Mouse (Mus musculus) CH12.LX (cell line): Measurements from ENCODE around the gene Pml. TPM values are rescaled to one million over a fixed set of nuclear protein-coding genes. Genes with fewer than 3 reads are reported as not detected.

Source experiments
- DNase-seq: peaks from one replicate; pipeline ENCODE4 v3.0.0-alpha.2; 2013; ENCODE audit errors: extremely low read depth
- H3K27ac ChIP-seq: 2 replicates; pipeline ENCODE4 v1.5.1; 2012; ENCODE audit warnings: low read depth, mild to moderate bottlenecking, control low read depth, moderate library complexity; ENCODE audit not compliant: insufficient read depth
- H3K27me3 ChIP-seq: replicated peaks from 2 replicates; pipeline ENCODE3; 2012; ENCODE audit warnings: inconsistent platforms
- H3K36me3 ChIP-seq, 2 experiments: replicated peaks in 1 of 2; 2 replicates each; pipeline versions ENCODE3 to v1.6.1; 2012; ENCODE audit warnings: inconsistent platforms in 1 of 2, low read length in 1 of 2, mild to moderate bottlenecking in 1 of 2, mixed read lengths in 1 of 2, moderate library complexity in 1 of 2; ENCODE audit not compliant: control insufficient read depth in 1 of 2, insufficient read depth in 1 of 2
- H3K4me1 ChIP-seq, 2 experiments: 2 replicates each; pipeline ENCODE4 v1.6.1; 2012; ENCODE audit warnings: inconsistent platforms in 1 of 2, moderate library complexity in 1 of 2; ENCODE audit not compliant: insufficient read depth in 2 of 2, control insufficient read depth in 1 of 2
- H3K4me2 ChIP-seq: 2 replicates; pipeline ENCODE4 v1.6.1; 2012; ENCODE audit warnings: low read depth, mild to moderate bottlenecking, control low read depth; ENCODE audit not compliant: poor library complexity, insufficient read depth, severe bottlenecking
- H3K4me3 ChIP-seq, 3 experiments: fragments of 150-350 bp in 1 of 3; sonication (generic) in 1 of 3; replicated peaks in 1 of 3; 2 replicates each; pipeline versions ENCODE3 to v1.5.1; 2011 to 2012; ENCODE audit warnings: low read depth in 2 of 3, low read length in 2 of 3, mild to moderate bottlenecking in 2 of 3, moderate library complexity in 2 of 3, control low read depth in 1 of 3, improper control_type of control experiment in 1 of 3, inconsistent platforms in 1 of 3, mixed read lengths in 1 of 3; ENCODE audit not compliant: poor library complexity in 1 of 3
- H3K79me2 ChIP-seq: replicated peaks from 2 replicates; pipeline ENCODE4 v1.6.1; 2012; ENCODE audit warnings: mild to moderate bottlenecking, moderate library complexity; ENCODE audit not compliant: control insufficient read depth, poor library complexity, insufficient read depth, severe bottlenecking; ENCODE audit errors: extremely low read depth
- H3K9ac ChIP-seq: 2 replicates; pipeline ENCODE4 v1.6.1; 2012; ENCODE audit warnings: low read depth, mild to moderate bottlenecking, control low read depth, moderate library complexity; ENCODE audit not compliant: insufficient read depth
- H3K9me3 ChIP-seq: replicated peaks from 2 replicates; pipeline ENCODE3; 2012; ENCODE audit warnings: low read length, inconsistent platforms, mixed read lengths
- BHLHE40 ChIP-seq: IDR thresholded peaks from 2 replicates; pipeline ENCODE4 v1.6.1; 2011; ENCODE audit warnings: mild to moderate bottlenecking, low read depth, low read length, improper control_type of control experiment
- CHD1 ChIP-seq: IDR thresholded peaks from 2 replicates; pipeline ENCODE4 v1.6.1; 2012; ENCODE audit warnings: low read depth, low read length, improper control_type of control experiment, inconsistent platforms
- CHD2 ChIP-seq: IDR thresholded peaks from 2 replicates; pipeline ENCODE4 v1.6.1; 2011; ENCODE audit warnings: low read length, improper control_type of control experiment
- CTCF ChIP-seq, 2 experiments: IDR thresholded peaks in 1 of 2; conservative IDR thresholded peaks in 1 of 2; 2 replicates each; pipeline ENCODE4 v1.5.1; 2011 to 2012; ENCODE audit warnings: low read depth in 2 of 2, low read length in 2 of 2, improper control_type of control experiment in 1 of 2, inconsistent platforms in 1 of 2, mild to moderate bottlenecking in 1 of 2, moderate library complexity in 1 of 2
- ETS1 ChIP-seq: conservative IDR thresholded peaks from 2 replicates; pipeline ENCODE4 v1.6.1; 2012; ENCODE audit warnings: low read depth, mild to moderate bottlenecking, inconsistent platforms, low read length, improper control_type of control experiment, moderate library complexity
- GABPA ChIP-seq: IDR thresholded peaks from 2 replicates; pipeline ENCODE4 v1.6.1; 2012; ENCODE audit warnings: low read depth, low read length, improper control_type of control experiment, inconsistent platforms; ENCODE audit not compliant: insufficient replicate concordance
- MAFK ChIP-seq: IDR thresholded peaks from 2 replicates; pipeline ENCODE4 v1.6.1; 2011; ENCODE audit warnings: low read length, improper control_type of control experiment; ENCODE audit not compliant: insufficient replicate concordance
- MAZ ChIP-seq: IDR thresholded peaks from 2 replicates; pipeline ENCODE4 v1.6.1; 2012; ENCODE audit warnings: low read depth, mild to moderate bottlenecking, inconsistent platforms, low read length, improper control_type of control experiment, moderate library complexity
- MEF2A ChIP-seq: IDR thresholded peaks from 2 replicates; pipeline ENCODE4 v1.6.1; 2014; ENCODE audit warnings: low read depth, mild to moderate bottlenecking, inconsistent platforms, low read length, improper control_type of control experiment, borderline replicate concordance
- MYC ChIP-seq: IDR thresholded peaks from 2 replicates; pipeline ENCODE4 v1.6.1; 2011; ENCODE audit warnings: low read depth, mild to moderate bottlenecking, improper control_type of control experiment, low read length
- NELFE ChIP-seq: IDR thresholded peaks from 2 replicates; pipeline ENCODE4 v1.6.1; 2011; ENCODE audit warnings: low read depth, low read length, improper control_type of control experiment
- NRF1 ChIP-seq: IDR thresholded peaks from 2 replicates; pipeline ENCODE4 v1.6.1; 2014; ENCODE audit warnings: low read depth, mild to moderate bottlenecking, inconsistent platforms, low read length, improper control_type of control experiment, moderate library complexity
- POLR2AphosphoS2 ChIP-seq: IDR thresholded peaks from 2 replicates; pipeline ENCODE4 v1.6.1; 2011; ENCODE audit warnings: low read depth, low read length, improper control_type of control experiment
- SIN3A ChIP-seq: IDR thresholded peaks from 2 replicates; pipeline ENCODE4 v1.6.1; 2012; ENCODE audit warnings: low read length, improper control_type of control experiment, inconsistent platforms
- USF1 ChIP-seq: IDR thresholded peaks from 2 replicates; pipeline ENCODE4 v1.6.1; 2014; ENCODE audit warnings: low read depth, mild to moderate bottlenecking, inconsistent platforms, low read length, improper control_type of control experiment
- USF2 ChIP-seq: conservative IDR thresholded peaks from 2 replicates; pipeline ENCODE4 v1.6.1; 2011; ENCODE audit warnings: low read depth, low read length, improper control_type of control experiment
- dilution Hi-C: fragments of 300-500 bp; cut with MboI; formaldehyde crosslinking; loops from 2 replicates; pipeline ENCODE4 v1.14.3; 2020; ENCODE audit warnings: low sequenced_read_pairs; ENCODE audit not compliant: extremely low pct_unique_long_range_greater_than_20kb, extremely low pct_ligation_motif_present
- in situ Hi-C: fragments of 300-500 bp; cut with MboI; formaldehyde crosslinking; loops from 3 replicates; pipeline ENCODE4 v1.14.3; 2019; ENCODE audit warnings: low sequenced_read_pairs, low pct_ligation_motif_present, low pct_unique_long_range_greater_than_20kb, mixed read lengths
- polyA plus RNA-seq: library from polyadenylated mRNA; unstranded; fragments of >175 nt; gene quantifications from 2 replicates; pipeline ENCODE4 v1.2.1, GENCODE M21; 2012; ENCODE audit warnings: low read depth; ENCODE audit not compliant: insufficient read length
- total RNA-seq, 2 experiments: library from RNA; depleted of rRNA; stranded (reverse); fragments of 300-350 nt in 1 of 2; fragments of >200 nt in 1 of 2; gene quantifications; 2 replicates each; pipeline ENCODE4 v1.2.3; 2012 to 2014

The Pml gene
- total and polyA plus RNA-seq, 3 experiments: 8.3 to 56.9 (median 21.2) TPM

DNA sequence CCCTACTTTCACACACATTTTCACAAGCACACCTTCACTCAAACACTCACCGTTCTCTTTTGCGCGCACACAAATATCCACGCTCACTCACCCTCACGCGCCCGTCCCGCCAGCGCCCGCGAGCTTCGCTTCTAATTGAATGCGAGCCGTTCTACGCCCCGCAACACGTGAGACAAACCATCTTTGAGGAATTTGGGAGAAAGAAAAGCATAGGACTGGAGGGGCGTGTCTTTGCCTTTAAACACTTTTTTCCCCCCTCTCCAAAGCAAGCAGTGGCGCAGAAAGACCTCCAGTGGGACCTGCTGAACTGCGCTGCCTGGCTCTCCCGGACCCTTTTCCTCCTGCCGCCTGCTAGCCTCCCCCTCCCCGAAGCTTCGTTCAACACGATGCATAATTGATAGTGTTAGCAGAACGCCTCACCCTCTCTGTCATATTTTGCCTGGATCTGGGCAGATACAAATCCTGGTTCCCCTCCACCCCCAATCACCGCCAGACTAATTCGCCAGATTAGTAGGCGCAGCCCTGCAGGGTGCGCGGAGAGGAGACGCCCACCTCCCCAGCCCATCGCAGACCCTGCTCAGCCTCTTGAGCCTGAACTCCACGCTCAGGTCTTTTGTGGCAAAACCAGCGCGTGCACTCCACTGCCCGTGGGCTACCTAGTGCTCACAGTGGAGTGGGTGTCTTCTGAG is 47.6 kb downstream of the Pml start:
- in situ Hi-C loops: no loop called here
- Histone ChIP-seq H3K4me1 (peaks cover 2 to 3% of the 10 kb centered on the region in 2 experiments; a peak in 1 of 4 replicates), H3K79me2 (no peaks in the 10 kb centered on the region), H3K4me2 (no peak overlapping the region), H3K4me3 (no peak overlapping the region), H3K36me3 (no peaks in the 10 kb centered on the region), H3K9me3 (peaks cover 19% of the 10 kb centered on the region), H3K27me3 (peaks cover 25% of the 10 kb centered on the region), H3K9ac (no peak overlapping the region), H3K27ac (no peak overlapping the region)
- DNase-seq: no peak
- dilution Hi-C loops: no loop called here
- no peak for TF ChIP-seq MEF2A
- no peak for TF ChIP-seq CHD2
- no peak for TF ChIP-seq SIN3A
- TF ChIP-seq CHD1: no peak
- TF ChIP-seq NRF1: no peak
- TF ChIP-seq CTCF (conservative IDR thresholded peaks at IDR 0.05 in 1 of 2, IDR thresholded peaks at IDR 0.05 in 1 of 2; ENCODE audit: low read depth in 2 of 2, low read length in 2 of 2): no peak
- no peak for TF ChIP-seq USF2
- no peak for TF ChIP-seq MAFK
- no peak for TF ChIP-seq USF1
- no peak for TF ChIP-seq BHLHE40
- no peak for TF ChIP-seq MAZ
- TF ChIP-seq GABPA: no peak
- no peak for TF ChIP-seq POLR2AphosphoS2
- TF ChIP-seq NELFE: no peak

GRCm38 (mm10) chr9:58201091-58201842 is 48.3 kb downstream of the Pml start:
- Histone ChIP-seq H3K36me3 (no peaks in the 10 kb centered on the region), H3K9me3 (peaks cover 19% of the 10 kb centered on the region), H3K4me1 (peaks cover 2 to 3% of the 10 kb centered on the region in 2 experiments; a peak in 1 of 4 replicates), H3K27ac (no peak overlapping the region), H3K4me2 (no peak overlapping the region), H3K4me3 (no peak overlapping the region), H3K9ac (no peak overlapping the region), H3K27me3 (peaks cover 23% of the 10 kb centered on the region), H3K79me2 (no peaks in the 10 kb centered on the region)
- no peak for DNase-seq
- dilution Hi-C loops: no loop called here
- in situ Hi-C loops: no loop called here
- TF ChIP-seq USF1: no peak
- TF ChIP-seq ETS1: no peak
- no peak for TF ChIP-seq MYC
